Mouse (Mus musculus): ENCODE measurements at regions not wholly inside any gene's neighbourhood (a gene's known extent, or its start where the extent isn't known, plus 50 kb on each side); places are given as distances from the start of the nearest gene placed in this dataset.

GRCm38 (mm10) chr10:70853614-70854013 lies 197.8 kb upstream of the Phyhipl start:
- no peaks in the 10 kb centered on the region for H3K79me2 ChIP-seq (ENCODE audit: control insufficient read depth, insufficient read depth, low read length)
- H3K27me3 ChIP-seq (ENCODE audit: control insufficient read depth, insufficient read depth, low read length) = no peaks in the 10 kb centered on the region
- DNase-seq (ENCODE audit: extremely low read depth, low read depth, low spot score) = no peak
- no peaks in the 10 kb centered on the region for H3K4me1 ChIP-seq (ENCODE audit: control insufficient read depth, insufficient read depth, low read length)
- H3K9ac ChIP-seq (ENCODE audit: low read depth, low read length) = no peak overlapping the region
- TF ChIP-seq POLR2A (IDR thresholded peaks at IDR 0.05; ENCODE audit: extremely low read depth, insufficient read depth, low read length) (no peak), CTCF (IDR thresholded peaks at IDR 0.05; ENCODE audit: low read depth, low read length) (no peak)
- 87% methylated on average over 4 of the region's 4 CpGs for WGBS
- no peak overlapping the region for H3K4me3 ChIP-seq (ENCODE audit: insufficient read depth, low read depth, low read length)
- H3K27ac ChIP-seq (replicated peaks; ENCODE audit: insufficient read depth, low read depth, low read length) = no peak overlapping the region
- H3K36me3 ChIP-seq (ENCODE audit: control insufficient read depth, insufficient read depth, low read length) = no peaks in the 10 kb centered on the region

- WGBS = 81% methylated on average over 5 of the region's 5 CpGs
- no peak for DNase-seq (ENCODE audit: extremely low read depth, low read depth, low spot score)
- no peaks in the 10 kb centered on the region for H3K4me1 ChIP-seq (ENCODE audit: control insufficient read depth, insufficient read depth, low read length)
Measured at GRCm38 (mm10) chr10:70848141-70848540, 192.4 kb upstream of the Phyhipl start.

GRCm38 (mm10) chr10:70847341-70847882 lies 191.6 kb upstream of the Phyhipl start:
- 71% methylated on average over 3 of the region's 3 CpGs for WGBS

More at GRCm38 (mm10) chr10:70848141-70848540, 192.4 kb upstream of the Phyhipl start:
- Histone ChIP-seq H3K27me3 (ENCODE audit: control insufficient read depth, insufficient read depth, low read length) (no peaks in the 10 kb centered on the region), H3K36me3 (ENCODE audit: control insufficient read depth, insufficient read depth, low read length) (no peaks in the 10 kb centered on the region), H3K4me3 (ENCODE audit: insufficient read depth, low read depth, low read length) (no peak overlapping the region), H3K79me2 (ENCODE audit: control insufficient read depth, insufficient read depth, low read length) (no peaks in the 10 kb centered on the region), H3K27ac (replicated peaks; ENCODE audit: insufficient read depth, low read depth, low read length) (no peak overlapping the region), H3K9ac (ENCODE audit: low read depth, low read length) (no peak overlapping the region)
- no peak for TF ChIP-seq CTCF (IDR thresholded peaks at IDR 0.05; ENCODE audit: low read depth, low read length)

GRCm38 (mm10) chr10:70846281-70847168 lies 190.8 kb upstream of the Phyhipl start:
- Histone ChIP-seq H3K27ac (replicated peaks; ENCODE audit: insufficient read depth, low read depth, low read length) (no peak overlapping the region), H3K4me3 (ENCODE audit: insufficient read depth, low read depth, low read length) (no peak overlapping the region), H3K36me3 (ENCODE audit: control insufficient read depth, insufficient read depth, low read length) (no peaks in the 10 kb centered on the region), H3K79me2 (ENCODE audit: control insufficient read depth, insufficient read depth, low read length) (no peaks in the 10 kb centered on the region), H3K27me3 (ENCODE audit: control insufficient read depth, insufficient read depth, low read length) (no peaks in the 10 kb centered on the region), H3K4me1 (ENCODE audit: control insufficient read depth, insufficient read depth, low read length) (no peaks in the 10 kb centered on the region), H3K9ac (ENCODE audit: low read depth, low read length) (no peak overlapping the region)
- DNase-seq (ENCODE audit: extremely low read depth, low read depth, low spot score) = no peak
- TF ChIP-seq POLR2A (IDR thresholded peaks at IDR 0.05; ENCODE audit: extremely low read depth, insufficient read depth, low read length) (no peak), CTCF (IDR thresholded peaks at IDR 0.05; ENCODE audit: low read depth, low read length) (no peak)
- 85% methylated on average over 10 of the region's 10 CpGs for WGBS

More at GRCm38 (mm10) chr10:70847341-70847882, 191.6 kb upstream of the Phyhipl start:
- Histone ChIP-seq H3K27ac (replicated peaks; ENCODE audit: insufficient read depth, low read depth, low read length) (no peak overlapping the region), H3K4me3 (ENCODE audit: insufficient read depth, low read depth, low read length) (no peak overlapping the region), H3K27me3 (ENCODE audit: control insufficient read depth, insufficient read depth, low read length) (no peaks in the 10 kb centered on the region), H3K4me1 (ENCODE audit: control insufficient read depth, insufficient read depth, low read length) (no peaks in the 10 kb centered on the region), H3K9ac (ENCODE audit: low read depth, low read length) (no peak overlapping the region), H3K36me3 (ENCODE audit: control insufficient read depth, insufficient read depth, low read length) (no peaks in the 10 kb centered on the region), H3K79me2 (ENCODE audit: control insufficient read depth, insufficient read depth, low read length) (no peaks in the 10 kb centered on the region)
- TF ChIP-seq CTCF (IDR thresholded peaks at IDR 0.05; ENCODE audit: low read depth, low read length) = no peak
- TF ChIP-seq POLR2A (IDR thresholded peaks at IDR 0.05; ENCODE audit: extremely low read depth, insufficient read depth, low read length) = no peak
- DNase-seq (ENCODE audit: extremely low read depth, low read depth, low spot score) = no peak

- no peaks in the 10 kb centered on the region for H3K79me2 ChIP-seq (ENCODE audit: control insufficient read depth, insufficient read depth, low read length)
- no peaks in the 10 kb centered on the region for H3K27me3 ChIP-seq (ENCODE audit: control insufficient read depth, insufficient read depth, low read length)
- no peak overlapping the region for H3K4me3 ChIP-seq (ENCODE audit: insufficient read depth, low read depth, low read length)
- H3K9ac ChIP-seq (ENCODE audit: low read depth, low read length) = no peak overlapping the region
- no peaks in the 10 kb centered on the region for H3K4me1 ChIP-seq (ENCODE audit: control insufficient read depth, insufficient read depth, low read length)
- 81% methylated on average over 2 of the region's 2 CpGs for WGBS
- TF ChIP-seq CTCF (IDR thresholded peaks at IDR 0.05; ENCODE audit: low read depth, low read length) (no peak), POLR2A (IDR thresholded peaks at IDR 0.05; ENCODE audit: extremely low read depth, insufficient read depth, low read length) (no peak)
- no peaks in the 10 kb centered on the region for H3K36me3 ChIP-seq (ENCODE audit: control insufficient read depth, insufficient read depth, low read length)
- H3K27ac ChIP-seq (replicated peaks; ENCODE audit: insufficient read depth, low read depth, low read length) = no peak overlapping the region
- DNase-seq (ENCODE audit: extremely low read depth, low read depth, low spot score) = no peak
Measured at GRCm38 (mm10) chr10:70843848-70844247, 188.1 kb upstream of the Phyhipl start.

Data from liver, adult 2 months (tissue).